Mouse (Mus musculus): ENCODE measurements around the gene Mmp9.

The Mmp9 gene

GRCm38 (mm10) chr2:164940140-164940830 is at the start of gene Mmp9:
TSS of gene Mmp9 (plus strand) at chr2:164940780.
- peak; percentile 70 for DNase-seq (ENCODE audit: low read depth, low spot score)

- no peak for DNase-seq (ENCODE audit: low read depth, low spot score)
Observed at GRCm38 (mm10) chr2:164891056-164891834, 49.3 kb upstream of the Mmp9 start.

- no peak for DNase-seq (ENCODE audit: low read depth, low spot score)
Observed at GRCm38 (mm10) chr2:164891908-164892695, 48.5 kb upstream of the Mmp9 start.

GRCm38 (mm10) chr2:164892696-164893216 is 47.8 kb upstream of the Mmp9 start:
- no peak for DNase-seq (ENCODE audit: low read depth, low spot score)

GRCm38 (mm10) chr2:164894048-164894447 is 46.5 kb upstream of the Mmp9 start:
- DNase-seq (ENCODE audit: low read depth, low spot score), result no peak

GRCm38 (mm10) chr2:164894644-164895043 is 45.9 kb upstream of the Mmp9 start:
- no peak for DNase-seq (ENCODE audit: low read depth, low spot score)

- DNase-seq (ENCODE audit: low read depth, low spot score), result no peak
Observed at GRCm38 (mm10) chr2:164895885-164896284, 44.7 kb upstream of the Mmp9 start.

- no peak for DNase-seq (ENCODE audit: low read depth, low spot score)
Observed at GRCm38 (mm10) chr2:164898008-164898407, 42.6 kb upstream of the Mmp9 start.

GRCm38 (mm10) chr2:164899034-164899433 is 41.5 kb upstream of the Mmp9 start:
- no peak for DNase-seq (ENCODE audit: low read depth, low spot score)

- DNase-seq (ENCODE audit: low read depth, low spot score), result no peak
Observed at GRCm38 (mm10) chr2:164899723-164900459, 40.7 kb upstream of the Mmp9 start.

- DNase-seq (ENCODE audit: low read depth, low spot score), result no peak
Observed at GRCm38 (mm10) chr2:164901380-164901779, 39.2 kb upstream of the Mmp9 start.

- no peak for DNase-seq (ENCODE audit: low read depth, low spot score)
Observed at GRCm38 (mm10) chr2:164903496-164903895, 37.1 kb upstream of the Mmp9 start.

GRCm38 (mm10) chr2:164906071-164906470 is 34.5 kb upstream of the Mmp9 start:
- no peak for DNase-seq (ENCODE audit: low read depth, low spot score)

GRCm38 (mm10) chr2:164907511-164907910 is 33.1 kb upstream of the Mmp9 start:
- no peak for DNase-seq (ENCODE audit: low read depth, low spot score)

GRCm38 (mm10) chr2:164908011-164908410 is 32.6 kb upstream of the Mmp9 start:
- no peak for DNase-seq (ENCODE audit: low read depth, low spot score)

- no peak for DNase-seq (ENCODE audit: low read depth, low spot score)
Observed at GRCm38 (mm10) chr2:164909100-164909499, 31.5 kb upstream of the Mmp9 start.

GRCm38 (mm10) chr2:164909542-164909941 is 31.0 kb upstream of the Mmp9 start:
- peak; percentile 44 for DNase-seq (ENCODE audit: low read depth, low spot score)

- no peak for DNase-seq (ENCODE audit: low read depth, low spot score)
Observed at GRCm38 (mm10) chr2:164910360-164911061, 30.1 kb upstream of the Mmp9 start.

GRCm38 (mm10) chr2:164911086-164912048 is 29.2 kb upstream of the Mmp9 start, which contains the start of gene Zfp335:
TSS of gene Zfp335 (minus strand) at chr2:164911757.
- DNase-seq (ENCODE audit: low read depth, low spot score), result peak; percentile 95

Data from mesoderm, embryonic 11.5 days (tissue).